Mouse (Mus musculus) heart, embryonic 10.5 days (tissue): Measurements from ENCODE around the gene Gcnt1. TPM values are rescaled to one million over a fixed set of nuclear protein-coding genes. Genes with fewer than 3 reads are reported as not detected.

Source experiments
- DNase-seq: peaks from one replicate; pipeline ENCODE4 v3.0.0-alpha.2; 2017; ENCODE audit warnings: low spot score
- H3K27ac ChIP-seq: fragments of 300-500 bp; sonication (generic); 2 replicates; pipeline ENCODE4 v1.5.1; 2016; ENCODE audit warnings: mild to moderate bottlenecking
- H3K27me3 ChIP-seq: fragments of 300-500 bp; sonication (generic); 2 replicates; pipeline ENCODE4 v1.6.1; 2016; ENCODE audit warnings: mild to moderate bottlenecking; ENCODE audit not compliant: poor library complexity, insufficient read depth, severe bottlenecking
- H3K36me3 ChIP-seq: fragments of 300-500 bp; sonication (generic); 2 replicates; pipeline ENCODE4 v1.6.1; 2016; ENCODE audit warnings: mild to moderate bottlenecking, moderate library complexity
- H3K4me1 ChIP-seq: fragments of 300-500 bp; sonication (generic); 2 replicates; pipeline ENCODE4 v1.6.1; 2016; ENCODE audit warnings: mild to moderate bottlenecking
- H3K4me3 ChIP-seq: fragments of 300-500 bp; sonication (generic); 2 replicates; pipeline ENCODE4 v1.5.1; 2016; ENCODE audit warnings: mild to moderate bottlenecking, moderate library complexity
- H3K9me3 ChIP-seq: fragments of 300-500 bp; sonication (generic); 2 replicates; pipeline ENCODE4 v1.6.1; 2016; ENCODE audit warnings: mild to moderate bottlenecking, moderate library complexity
- WGBS: fragments of 180-500 bp; shearing (Covaris S2); methylation state at CpG from one replicate; pipeline ENCODE4 v1.1.7; 2016; 5-methylcytosine and 5-hydroxymethylcytosine counted together
- polyA plus RNA-seq: library from polyadenylated mRNA; unstranded; fragments of >200 nt; fragmentation: Nextera tagmentation; extraction: Ambion mirVana; gene quantifications from 2 replicates; pipeline ENCODE4 v1.2.1, GENCODE M21; 2016

Gcnt1 gene
- polyA plus RNA-seq = 7.7 and 9.4 TPM in 2 replicates

- no peaks in the 10 kb centered on the region for H3K9me3 ChIP-seq
- H3K4me3 ChIP-seq = no peak within 1 kb of the TSS
- no peak within 1 kb of the TSS for H3K27ac ChIP-seq
- H3K4me1 ChIP-seq = peaks cover 9% of the 10 kb centered on the region; the same call in 1 of the 2 replicates
- no peak for DNase-seq
- no peaks in the 10 kb centered on the region for H3K27me3 ChIP-seq
- WGBS = 82% methylated on average over 3 of the region's 3 CpGs
- no peaks in the 10 kb centered on the region for H3K36me3 ChIP-seq
Measured at GRCm38 (mm10) chr19:17372701-17373100, at the start of gene Gcnt1. Gene Gcnt1 (minus strand): TSS chr19:17372844.

- Histone ChIP-seq H3K27ac (no peak overlapping the region), H3K27me3 (no peaks in the 10 kb centered on the region), H3K4me3 (no peak overlapping the region), H3K4me1 (no peaks in the 10 kb centered on the region), H3K9me3 (no peaks in the 10 kb centered on the region), H3K36me3 (no peaks in the 10 kb centered on the region)
- no peak for DNase-seq
- WGBS = 80% methylated on average over 1 of the region's 1 CpGs
Measured at GRCm38 (mm10) chr19:17417855-17418254, 45.2 kb upstream of the Gcnt1 start.

GRCm38 (mm10) chr19:17412915-17413459 is 40.3 kb upstream of the Gcnt1 start:
- Histone ChIP-seq H3K9me3 (no peaks in the 10 kb centered on the region), H3K4me1 (no peaks in the 10 kb centered on the region), H3K36me3 (no peaks in the 10 kb centered on the region), H3K27me3 (no peaks in the 10 kb centered on the region), H3K4me3 (no peak overlapping the region), H3K27ac (no peak overlapping the region)
- WGBS = 57% methylated on average over 4 of the region's 4 CpGs
- DNase-seq = no peak

GRCm38 (mm10) chr19:17410465-17411065 is 37.9 kb upstream of the Gcnt1 start:
- H3K27ac ChIP-seq = no peak overlapping the region
- no peaks in the 10 kb centered on the region for H3K27me3 ChIP-seq
- WGBS = 75% methylated on average over 5 of the region's 5 CpGs
- H3K4me1 ChIP-seq = no peaks in the 10 kb centered on the region
- H3K9me3 ChIP-seq = no peaks in the 10 kb centered on the region
- H3K36me3 ChIP-seq = no peaks in the 10 kb centered on the region
- H3K4me3 ChIP-seq = no peak overlapping the region
- no peak for DNase-seq

- Histone ChIP-seq H3K4me1 (no peaks in the 10 kb centered on the region), H3K4me3 (no peak overlapping the region)
Measured at GRCm38 (mm10) chr19:17409351-17409750, 36.7 kb upstream of the Gcnt1 start.

GRCm38 (mm10) chr19:17408591-17408990 is 35.9 kb upstream of the Gcnt1 start:
- Histone ChIP-seq H3K27ac (no peak overlapping the region), H3K4me1 (no peaks in the 10 kb centered on the region), H3K36me3 (no peaks in the 10 kb centered on the region), H3K9me3 (no peaks in the 10 kb centered on the region), H3K4me3 (no peak overlapping the region), H3K27me3 (no peaks in the 10 kb centered on the region)
- DNase-seq = no peak

More at GRCm38 (mm10) chr19:17409351-17409750, 36.7 kb upstream of the Gcnt1 start:
- DNase-seq = no peak
- Histone ChIP-seq H3K27me3 (no peaks in the 10 kb centered on the region), H3K27ac (no peak overlapping the region), H3K36me3 (no peaks in the 10 kb centered on the region), H3K9me3 (no peaks in the 10 kb centered on the region)
- WGBS = 55% methylated on average over 3 of the region's 3 CpGs

- Histone ChIP-seq H3K27me3 (no peaks in the 10 kb centered on the region), H3K4me1 (no peaks in the 10 kb centered on the region), H3K9me3 (no peaks in the 10 kb centered on the region), H3K27ac (no peak overlapping the region), H3K36me3 (no peaks in the 10 kb centered on the region), H3K4me3 (no peak overlapping the region)
- DNase-seq = no peak
- 77% methylated on average over 5 of the region's 5 CpGs for WGBS
Measured at GRCm38 (mm10) chr19:17406823-17407222, 34.2 kb upstream of the Gcnt1 start.

- H3K4me1 ChIP-seq = no peaks in the 10 kb centered on the region
- H3K36me3 ChIP-seq = peaks cover 22% of the 10 kb centered on the region
- no peak for DNase-seq
- no peak overlapping the region for H3K27ac ChIP-seq
- 84% methylated on average over 4 of the region's 4 CpGs for WGBS
- no peaks in the 10 kb centered on the region for H3K27me3 ChIP-seq
- H3K4me3 ChIP-seq = no peak overlapping the region
- H3K9me3 ChIP-seq = no peaks in the 10 kb centered on the region
Measured at GRCm38 (mm10) chr19:17403175-17403574, 30.5 kb upstream of the Gcnt1 start.

- Histone ChIP-seq H3K9me3 (no peaks in the 10 kb centered on the region), H3K27ac (no peak overlapping the region), H3K27me3 (no peaks in the 10 kb centered on the region), H3K36me3 (peaks cover 30% of the 10 kb centered on the region), H3K4me3 (no peak overlapping the region), H3K4me1 (no peaks in the 10 kb centered on the region)
- 81% methylated on average over 4 of the region's 4 CpGs for WGBS
- no peak for DNase-seq
Measured at GRCm38 (mm10) chr19:17400571-17400970, 27.9 kb upstream of the Gcnt1 start.

- H3K27me3 ChIP-seq = no peaks in the 10 kb centered on the region
- H3K4me1 ChIP-seq = peaks cover 1% of the 10 kb centered on the region; the same call in 1 of the 2 replicates
- 82% methylated on average over 4 of the region's 4 CpGs for WGBS
- H3K9me3 ChIP-seq = no peaks in the 10 kb centered on the region
- H3K4me3 ChIP-seq = no peak overlapping the region
- H3K36me3 ChIP-seq = peaks cover 30% of the 10 kb centered on the region
- H3K27ac ChIP-seq = no peak overlapping the region
- no peak for DNase-seq
Measured at GRCm38 (mm10) chr19:17399965-17400364, 27.3 kb upstream of the Gcnt1 start.

GRCm38 (mm10) chr19:17397922-17398321 is 25.3 kb upstream of the Gcnt1 start:
- no peak overlapping the region for H3K27ac ChIP-seq
- no peak overlapping the region for H3K4me3 ChIP-seq
- peaks cover 5% of the 10 kb centered on the region; the same call in 1 of the 2 replicates for H3K27me3 ChIP-seq
- WGBS = 74% methylated on average over 5 of the region's 5 CpGs
- H3K4me1 ChIP-seq = peaks cover 5% of the 10 kb centered on the region; the same call in 1 of the 2 replicates
- peaks cover 30% of the 10 kb centered on the region for H3K36me3 ChIP-seq
- no peaks in the 10 kb centered on the region for H3K9me3 ChIP-seq
- no peak for DNase-seq

- H3K4me3 ChIP-seq = no peak overlapping the region
- 58% methylated on average over 4 of the region's 4 CpGs for WGBS
- peaks cover 30% of the 10 kb centered on the region for H3K36me3 ChIP-seq
- DNase-seq = no peak
- H3K9me3 ChIP-seq = no peaks in the 10 kb centered on the region
- H3K27ac ChIP-seq = no peak overlapping the region
- H3K27me3 ChIP-seq = peaks cover 14% of the 10 kb centered on the region
- H3K4me1 ChIP-seq = peaks cover 5% of the 10 kb centered on the region; the same call in 1 of the 2 replicates
Measured at GRCm38 (mm10) chr19:17396802-17397201, 24.2 kb upstream of the Gcnt1 start.

- Histone ChIP-seq H3K27ac (peak within 1 kb of the TSS; percentile 91), H3K27me3 (peaks cover 18% of the 10 kb centered on the region), H3K4me3 (peak within 1 kb of the TSS; percentile 86), H3K9me3 (no peaks in the 10 kb centered on the region), H3K4me1 (peaks cover 5% of the 10 kb centered on the region; the same call in 1 of the 2 replicates), H3K36me3 (peaks cover 14% of the 10 kb centered on the region)
- peak; percentile 96 for DNase-seq
- WGBS = under 1% methylated on average over 78 of the region's 83 CpGs
Measured at GRCm38 (mm10) chr19:17393841-17394591, 21.4 kb upstream of the Gcnt1 start, which contains the start of gene Rfk. Gene Rfk (plus strand): TSS chr19:17394043.
